Mouse (Mus musculus) layer of hippocampus, adult 2 months (tissue): ENCODE data around the gene Swsap1. TPM values are rescaled to one million over a fixed set of nuclear protein-coding genes. Genes with fewer than 3 reads are reported as not detected.

Experiments
- DNase-seq, 2 experiments: peaks; one replicate each; pipeline ENCODE4 v3.0.0; 2022; ENCODE audit warnings: low spot score in 2 of 2
- H3K27ac ChIP-seq: fragments of 200-600 bp; 2 replicates; pipeline ENCODE4 v1.8.1; 2022
- H3K4me3 ChIP-seq: fragments of 200-600 bp; 2 replicates; pipeline ENCODE4 v1.8.1; 2022; ENCODE audit warnings: mild to moderate bottlenecking
- CTCF ChIP-seq: fragments of 200-600 bp; conservative IDR thresholded peaks from 2 replicates; pipeline ENCODE4 v1.8.1; 2022; ENCODE audit warnings: antibody characterized with exemption, mild to moderate bottlenecking, moderate library complexity
- total RNA-seq, 2 experiments: library from RNA; stranded (reverse); gene quantifications; 2 replicates each; pipeline ENCODE4 v1.2.3; 2021

The Swsap1 gene
- total RNA-seq, 2 experiments from 2014 or later: 14.8 to 15.9 TPM

DNA sequence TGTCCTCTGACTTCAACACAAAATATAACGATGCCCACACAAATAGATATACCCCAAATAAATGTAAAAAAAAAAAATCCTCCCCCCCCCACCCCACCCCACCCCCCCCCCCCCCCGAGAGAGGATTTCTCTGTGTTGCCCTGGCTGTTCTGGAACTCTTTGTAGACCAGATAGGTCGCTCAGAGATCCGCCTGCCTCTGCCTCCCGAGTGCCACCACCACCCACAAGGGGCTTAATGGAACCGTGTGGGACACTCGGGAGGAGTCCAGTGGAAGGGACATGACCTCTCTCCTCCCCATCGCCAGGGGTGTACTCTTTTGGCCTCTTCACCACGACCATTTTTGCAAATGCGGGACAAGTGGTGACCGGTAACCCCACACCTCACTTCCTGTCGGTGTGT lies 12.5 kb upstream of the Swsap1 start:
- no peak overlapping the region for H3K27ac ChIP-seq
- no peak overlapping the region for H3K4me3 ChIP-seq

DNA sequence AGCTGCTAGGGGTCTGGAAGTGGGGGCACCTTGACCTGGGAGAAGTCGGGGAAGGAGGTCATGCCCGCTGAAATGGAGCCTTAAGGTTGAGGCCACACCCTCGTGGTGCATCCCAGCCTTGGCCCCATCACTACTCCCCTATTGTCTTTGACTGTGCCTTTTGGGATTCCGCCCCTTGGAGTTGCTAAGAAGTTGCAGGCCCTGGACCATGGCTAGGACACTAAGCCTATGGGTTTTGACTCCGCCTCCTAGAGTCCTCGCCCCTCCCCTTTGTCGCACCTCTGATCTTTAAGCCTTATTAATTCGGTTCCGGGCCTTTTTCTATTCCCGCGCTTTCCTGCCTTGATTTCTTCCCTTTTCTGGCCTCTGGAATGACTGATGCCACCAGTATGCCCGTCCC lies 11.9 kb upstream of the Swsap1 start:
- no peak overlapping the region for H3K4me3 ChIP-seq
- TF ChIP-seq CTCF: no peak
- no peak for DNase-seq
- H3K27ac ChIP-seq: no peak overlapping the region

More for the DNA sequence above, 12.5 kb upstream of the Swsap1 start:
- no peak for TF ChIP-seq CTCF
- DNase-seq: no peak

DNA sequence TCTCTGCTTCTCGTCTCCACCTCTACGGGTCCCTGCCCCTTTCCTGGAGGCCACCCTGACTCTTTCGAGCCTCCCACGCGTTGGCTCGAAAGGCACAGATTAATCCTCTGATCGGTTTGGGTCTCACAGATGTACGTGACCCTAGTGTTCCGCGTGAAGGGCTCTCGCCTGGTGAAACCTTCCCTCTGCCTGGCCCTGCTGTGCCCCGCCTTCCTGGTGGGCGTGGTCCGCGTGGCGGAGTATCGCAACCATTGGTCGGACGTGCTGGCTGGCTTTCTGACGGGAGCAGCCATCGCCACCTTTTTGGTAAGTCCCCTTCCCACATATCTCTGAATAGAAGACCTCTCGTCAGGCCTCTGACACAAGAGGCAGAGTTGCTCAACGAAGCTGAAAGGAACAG lies 11.3 kb upstream of the Swsap1 start:
- no peak for DNase-seq
- no peak for TF ChIP-seq CTCF
- no peak overlapping the region for H3K4me3 ChIP-seq
- H3K27ac ChIP-seq: no peak overlapping the region

DNA sequence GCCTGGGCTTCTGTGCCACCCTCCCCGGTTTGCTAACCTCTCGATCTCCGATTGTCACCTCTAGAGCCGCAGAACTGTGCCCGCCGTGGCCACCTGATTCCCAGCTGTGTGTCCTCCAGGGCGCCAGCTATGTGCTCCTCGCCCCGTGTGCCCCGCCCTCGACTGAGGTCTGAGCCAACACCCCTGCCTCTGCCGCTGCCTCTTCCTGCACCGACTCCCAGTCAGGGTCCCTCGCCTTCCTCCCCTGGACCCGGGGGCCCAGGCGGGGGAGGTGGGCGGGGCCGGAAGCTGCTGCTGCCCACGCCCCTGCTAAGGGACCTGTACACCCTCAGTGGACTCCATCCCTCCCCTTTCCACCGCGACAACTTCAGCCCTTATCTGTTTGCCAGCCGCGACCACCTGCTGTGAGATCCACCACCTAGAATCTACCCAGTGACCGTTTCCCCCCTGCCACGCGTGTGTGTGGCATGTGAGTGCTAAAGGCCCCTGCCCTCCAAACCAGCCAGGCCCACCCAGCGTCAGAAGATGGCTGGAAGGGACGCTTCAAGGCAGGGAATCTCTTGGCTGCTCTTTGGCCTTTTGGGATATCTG lies 7.9 kb upstream of the Swsap1 start:
- no peak for TF ChIP-seq CTCF
- Histone ChIP-seq H3K4me3 (no peak overlapping the region), H3K27ac (0 out of 2 replicates have a peak overlapping the region, but pooled peaks have one; percentile 69)
- no peak for DNase-seq

DNA sequence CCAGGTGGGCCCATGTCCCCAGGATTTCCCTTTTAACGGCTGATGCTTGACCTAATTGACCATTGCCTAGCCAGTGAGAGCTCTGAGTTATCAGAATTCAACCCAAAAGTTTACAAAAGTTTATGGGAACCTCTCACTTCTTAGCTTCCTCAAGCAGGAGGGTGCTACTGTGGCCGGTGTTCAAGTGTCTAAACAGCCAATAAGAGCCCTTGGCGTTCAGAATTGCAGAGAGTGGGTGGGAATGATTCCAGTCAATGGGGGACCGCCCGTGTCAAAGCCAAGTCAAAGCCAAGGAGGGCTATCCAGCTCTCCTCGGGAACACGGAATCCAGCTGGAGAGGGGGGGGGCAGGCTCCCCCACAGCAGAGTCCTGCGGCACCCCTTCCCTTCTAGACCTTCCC lies 7.4 kb upstream of the Swsap1 start:
- no peak overlapping the region for H3K4me3 ChIP-seq
- H3K27ac ChIP-seq: peak overlapping the region; percentile 69; the same call in 1 of the 2 replicates
- TF ChIP-seq CTCF: no peak
- no peak for DNase-seq

DNA sequence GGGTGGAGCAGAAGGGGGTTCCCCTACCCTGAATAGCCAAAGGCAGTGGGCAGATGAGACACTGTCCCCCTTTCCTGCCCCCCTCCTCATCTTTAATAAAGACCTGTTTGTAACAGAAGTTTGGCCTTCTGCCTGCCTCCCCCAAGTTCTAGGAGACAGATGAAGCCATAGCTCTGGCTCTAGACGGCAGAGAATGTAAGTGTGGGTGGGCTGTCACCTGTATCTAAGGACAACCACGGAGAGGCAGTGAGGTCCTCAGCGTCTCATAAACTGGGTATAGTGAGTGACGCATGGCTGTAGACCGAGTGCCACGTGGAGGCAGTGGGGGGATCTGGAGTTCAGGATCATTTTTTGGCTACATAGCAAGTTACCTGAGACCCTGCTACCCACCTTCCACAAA lies 6.8 kb upstream of the Swsap1 start:
- H3K4me3 ChIP-seq: no peak overlapping the region
- DNase-seq: peak; percentile 46 to 55
- no peak for TF ChIP-seq CTCF
- peak overlapping the region; percentile 69 for H3K27ac ChIP-seq

DNA sequence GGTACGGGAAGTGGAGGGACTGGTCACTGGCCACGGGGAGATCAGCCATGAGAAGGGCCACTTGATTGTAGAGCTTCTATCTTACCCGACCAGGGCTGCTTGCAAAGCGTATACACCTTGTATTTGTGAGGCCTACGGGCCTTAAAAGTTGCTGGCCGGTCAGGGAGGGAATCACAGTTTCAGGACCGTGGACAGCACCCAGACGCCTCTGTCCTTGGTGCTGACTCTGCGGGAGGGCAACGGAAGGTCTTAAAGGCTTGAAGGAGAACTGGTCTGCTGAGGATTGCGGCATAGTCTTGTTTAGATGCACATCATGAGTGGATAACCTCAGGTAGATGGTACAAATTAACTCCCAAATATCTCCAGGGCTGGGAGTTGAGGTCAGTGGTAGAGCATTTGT lies 5.2 kb upstream of the Swsap1 start:
- TF ChIP-seq CTCF: no peak
- no peak overlapping the region for H3K4me3 ChIP-seq
- H3K27ac ChIP-seq: no peak overlapping the region
- DNase-seq: no peak

DNA sequence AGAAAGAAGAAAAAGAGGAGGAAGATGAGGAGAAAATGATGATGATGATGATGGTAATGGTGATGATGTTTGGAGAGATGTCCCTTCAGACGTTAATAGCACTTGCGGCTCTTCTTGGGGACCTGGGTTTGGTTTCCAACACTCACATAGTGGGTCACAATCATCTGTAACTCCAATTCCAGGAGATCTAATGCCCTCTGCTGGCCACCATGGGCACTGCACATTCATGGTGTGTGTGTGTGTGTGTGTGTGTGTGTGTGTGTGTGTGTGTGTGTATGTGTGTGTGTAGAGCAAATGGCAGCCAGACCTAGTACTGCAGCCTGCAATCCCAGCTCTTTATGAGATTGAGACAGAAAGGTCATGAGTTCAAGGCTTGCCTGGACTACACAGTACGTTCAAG lies 3.6 kb upstream of the Swsap1 start:
- peak; percentile 37 for TF ChIP-seq CTCF
- no peak for DNase-seq
- H3K27ac ChIP-seq: peak overlapping the region; percentile 99; the same call in 1 of the 2 replicates
- no peak overlapping the region for H3K4me3 ChIP-seq

DNA sequence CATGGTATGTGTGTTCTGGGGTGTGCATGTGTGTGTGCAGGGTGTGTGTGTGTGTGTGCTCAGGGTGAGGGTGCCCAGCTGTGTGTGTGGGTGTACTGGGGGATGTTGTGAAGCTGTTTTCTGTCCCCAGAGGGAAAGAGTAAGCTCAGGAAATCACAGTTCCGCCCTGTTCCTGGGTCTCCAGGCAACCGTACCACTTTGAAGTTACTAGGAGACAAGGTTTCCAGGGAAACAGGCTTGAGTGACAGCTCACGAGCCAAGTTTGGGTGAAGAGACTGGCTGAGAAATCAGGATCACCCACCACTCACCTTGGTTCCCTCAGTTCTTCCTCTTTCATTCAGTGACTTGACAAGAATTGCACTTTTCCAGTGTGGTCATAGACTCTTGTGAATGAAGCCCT lies 2.0 kb upstream of the Swsap1 start:
- peak; percentile 59 to 82 for DNase-seq
- Histone ChIP-seq H3K27ac (peak overlapping the region; percentile 99), H3K4me3 (no peak overlapping the region)
- TF ChIP-seq CTCF: no peak

DNA sequence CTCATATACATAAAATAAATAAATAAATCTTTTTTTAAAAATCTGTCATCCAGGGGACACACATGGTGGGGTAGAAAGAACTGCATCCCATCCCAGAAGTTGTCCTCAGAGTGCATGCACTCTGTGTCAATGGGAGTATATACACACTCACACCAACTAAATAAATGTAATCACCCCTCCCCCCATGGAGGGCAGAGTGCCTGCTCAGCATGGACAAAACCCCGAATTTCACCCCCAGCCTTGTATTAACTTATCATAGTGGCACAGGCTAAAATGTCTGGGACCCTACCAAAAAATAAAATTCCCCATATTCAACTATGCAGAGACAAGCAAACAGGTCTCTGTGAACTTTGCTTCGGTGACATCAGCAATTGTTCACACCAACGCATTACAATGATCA lies 920 bp upstream of the Swsap1 start:
- peak overlapping the region; percentile 99; the same call in 1 of the 2 replicates for H3K27ac ChIP-seq
- no peak for TF ChIP-seq CTCF

DNA sequence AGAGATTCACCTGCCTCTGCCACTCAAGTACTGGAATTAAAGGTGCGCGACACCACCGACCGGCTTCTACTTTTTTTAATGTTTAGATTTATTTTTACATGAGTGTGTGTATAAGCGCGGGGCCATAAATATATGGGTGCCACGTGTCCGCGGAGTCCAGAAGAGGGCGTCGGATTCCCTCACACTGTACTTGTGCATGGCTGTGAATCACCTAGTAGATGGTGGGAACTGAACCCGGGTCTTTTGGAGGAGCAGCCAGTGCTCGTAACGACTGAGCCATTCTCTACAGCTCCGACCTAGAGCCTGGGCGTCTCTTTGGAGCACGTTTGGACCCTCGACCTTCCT lies 358 bp upstream of the Swsap1 start:
- DNase-seq: no peak
- Histone ChIP-seq H3K4me3 (peak overlapping the region; percentile 64), H3K27ac (peak overlapping the region; percentile 99)
- peak; percentile 56 for TF ChIP-seq CTCF

More for the DNA sequence above, 920 bp upstream of the Swsap1 start:
- H3K4me3 ChIP-seq: peak overlapping the region; percentile 64; the same call in 1 of the 2 replicates
- DNase-seq: no peak

DNA sequence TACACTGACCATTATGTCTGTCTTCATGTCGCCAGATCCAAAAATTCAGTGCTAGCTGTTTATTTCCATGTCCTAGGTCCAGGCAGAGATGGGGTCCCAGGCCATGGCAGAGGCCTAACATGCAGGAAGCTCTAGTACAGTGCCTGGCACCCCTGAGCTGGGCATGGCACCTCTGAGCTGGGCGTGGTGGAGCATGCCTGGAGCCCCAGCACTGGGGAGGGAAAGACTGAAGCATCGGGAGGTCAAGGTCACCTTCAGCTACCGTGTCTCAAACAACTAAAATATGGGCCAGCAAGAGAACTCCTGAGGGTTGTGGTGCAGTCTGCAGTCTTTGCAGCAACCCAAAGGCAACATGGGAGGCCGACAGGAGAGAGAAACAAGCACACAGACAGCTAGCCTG lies 2.8 kb downstream of the Swsap1 start:
- no peak for TF ChIP-seq CTCF
- Histone ChIP-seq H3K27ac (no peak overlapping the region), H3K4me3 (no peak overlapping the region)
- no peak for DNase-seq

DNA sequence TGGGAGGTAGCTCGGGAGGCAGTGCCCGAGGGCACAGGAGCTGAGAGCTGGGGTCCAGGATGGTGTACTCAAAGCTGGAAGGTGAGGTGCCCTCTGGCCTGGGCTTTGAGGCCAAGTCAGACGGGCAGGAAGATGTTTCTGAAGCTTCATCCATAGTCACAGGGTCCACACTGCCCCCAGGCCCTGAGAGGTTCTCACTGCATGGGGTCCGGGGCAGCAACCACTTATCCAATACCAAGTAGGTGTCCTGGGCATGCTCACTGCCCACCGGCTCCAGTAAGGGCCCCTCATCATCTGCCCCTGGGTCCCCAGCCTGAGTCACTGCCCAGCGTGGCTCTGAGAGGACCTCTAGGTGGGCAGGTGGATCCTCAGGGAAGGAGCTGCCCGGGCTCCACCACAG lies 3.7 kb downstream of the Swsap1 start:
- no peak for DNase-seq
- no peak for TF ChIP-seq CTCF
- no peak overlapping the region for H3K27ac ChIP-seq
- no peak overlapping the region for H3K4me3 ChIP-seq

DNA sequence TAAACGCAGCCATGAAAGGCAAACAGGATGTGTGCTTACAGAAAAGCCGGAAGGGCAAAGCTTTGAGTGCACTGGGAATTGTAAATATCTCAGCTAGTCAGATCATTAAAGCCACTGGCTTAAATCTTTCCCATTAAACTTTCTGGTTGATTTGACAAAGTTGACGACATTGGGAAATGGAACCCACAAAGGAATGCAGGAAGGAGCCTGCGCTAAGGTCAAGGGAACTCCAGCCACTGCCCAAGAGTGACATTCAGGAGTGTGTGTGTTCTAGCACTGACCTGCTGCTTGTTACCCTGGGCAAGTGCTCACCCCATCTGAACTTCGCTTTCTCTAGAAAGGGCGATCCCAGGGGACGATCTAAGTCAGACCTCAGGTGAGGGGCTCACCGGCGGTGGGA lies 4.6 kb downstream of the Swsap1 start:
- no peak for DNase-seq
- peak overlapping the region; percentile 62; the same call in 1 of the 2 replicates for H3K27ac ChIP-seq
- H3K4me3 ChIP-seq: no peak overlapping the region
- no peak for TF ChIP-seq CTCF

DNA sequence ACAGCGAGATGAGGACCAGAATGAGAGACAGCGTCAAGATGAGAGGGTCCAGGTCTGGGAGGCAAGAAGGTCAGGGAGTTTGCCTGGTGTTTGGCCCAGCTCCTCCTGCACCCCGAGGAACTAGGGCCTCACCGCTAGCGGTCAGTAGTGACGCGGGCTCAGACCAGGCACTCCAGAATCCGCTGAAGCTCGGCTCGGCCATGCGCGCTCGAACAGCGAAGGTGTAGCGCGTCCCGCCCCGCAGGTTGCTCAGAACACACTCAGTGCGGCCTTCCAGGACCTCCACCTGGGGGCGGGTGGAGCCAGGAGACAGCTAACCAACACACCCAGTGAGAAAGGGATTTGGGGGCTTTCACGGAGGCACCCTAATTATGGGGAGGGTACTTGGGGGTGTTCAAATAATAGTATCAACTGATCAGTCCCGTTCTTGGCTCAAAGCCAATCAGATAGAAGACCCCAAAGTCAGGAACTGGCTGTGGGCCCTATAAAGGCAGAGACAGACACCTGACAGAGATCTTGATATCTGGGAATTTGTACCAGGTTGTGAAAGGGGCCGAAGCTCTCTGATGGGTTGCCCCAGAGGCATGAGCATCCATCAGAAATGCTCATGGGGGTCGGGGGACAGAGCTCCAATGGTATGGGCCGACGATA lies 5.1 kb downstream of the Swsap1 start:
- DNase-seq: no peak
- H3K4me3 ChIP-seq: peak overlapping the region; percentile 61; the same call in 1 of the 2 replicates
- TF ChIP-seq CTCF: no peak; the same call in 1 of the 2 replicates
- H3K27ac ChIP-seq: peak overlapping the region; percentile 80; the same call in 1 of the 2 replicates
